Mouse (Mus musculus): ENCODE results near the gene Ttc6. TPM values are rescaled to one million over a fixed set of nuclear protein-coding genes. Genes with fewer than 3 reads are reported as not detected.

Gene Ttc6
- total and polyA plus RNA-seq, 2 experiments from 2014 or later: 1.1 to 1.3 TPM

DNA sequence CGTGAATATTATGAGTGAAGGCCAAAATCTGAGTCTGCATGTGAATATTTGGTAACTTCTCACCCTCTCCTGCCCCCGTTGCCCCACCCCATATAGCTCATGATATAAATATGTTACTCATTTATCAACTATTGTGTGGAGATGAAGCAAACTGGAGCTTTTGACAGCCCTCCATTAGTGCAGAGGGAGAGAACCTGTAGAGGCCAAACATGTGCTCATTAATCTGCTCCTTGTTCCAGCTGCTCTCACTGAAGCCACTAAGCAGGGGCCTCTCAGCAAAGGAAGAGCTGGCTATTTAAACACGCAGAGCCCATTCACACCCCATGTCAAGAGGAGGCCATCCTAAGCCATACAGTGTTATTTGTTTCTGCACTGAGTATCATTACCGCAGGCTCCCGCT lies 218.0 kb downstream of the Ttc6 start:
- no peaks in the 10 kb centered on the region for H3K27me3 ChIP-seq (ENCODE audit: insufficient read depth, low read length)
- no peak overlapping the region for H3K27ac ChIP-seq
- TF ChIP-seq CTCF (IDR thresholded peaks at IDR 0.05; ENCODE audit: low read depth): no peak
- no peaks in the 10 kb centered on the region for H3K4me1 ChIP-seq (ENCODE audit: insufficient read depth, low read length)
- no peak overlapping the region for H3K4me2 ChIP-seq (ENCODE audit: low read depth, low read length)
- 72% methylated on average over 5 of the region's 5 CpGs for WGBS
- ATAC-seq (no peak), DNase-seq (ENCODE audit: low spot score) (no peak)
- no peak overlapping the region for H3K4me3 ChIP-seq (ENCODE audit: low read length)
- H3K9ac ChIP-seq (replicated peaks; ENCODE audit: low read length): no peak overlapping the region
- H3K9me3 ChIP-seq (ENCODE audit: low read length): no peaks in the 10 kb centered on the region
- no peaks in the 10 kb centered on the region for H3K36me3 ChIP-seq (ENCODE audit: insufficient read depth, low read length)

DNA sequence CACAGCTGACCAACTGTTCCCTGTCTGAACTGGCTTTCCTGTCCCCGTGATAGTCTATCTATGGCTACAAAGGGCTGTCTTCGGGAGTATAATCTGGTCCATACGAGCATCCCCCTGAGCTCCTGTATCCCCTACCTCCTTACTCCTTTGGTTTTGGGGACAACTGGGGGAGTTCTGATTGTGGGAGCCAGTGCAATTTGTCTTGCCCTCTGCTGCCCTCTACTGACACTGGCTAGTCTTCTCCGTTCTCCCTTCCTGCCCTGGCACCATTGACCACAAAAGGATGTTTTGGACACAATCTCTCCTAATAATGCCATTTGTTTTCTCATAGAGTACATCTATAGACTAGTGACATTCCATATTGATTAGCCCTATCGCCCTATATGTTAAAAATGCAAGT lies 223.6 kb downstream of the Ttc6 start:
- DNase-seq (ENCODE audit: low spot score) (peak; percentile 52), ATAC-seq (peak; percentile 49; the same call in 1 of the 2 replicates)
- Histone ChIP-seq H3K4me2 (ENCODE audit: low read depth, low read length) (no peak overlapping the region), H3K36me3 (ENCODE audit: insufficient read depth, low read length) (no peaks in the 10 kb centered on the region), H3K27ac (no peak overlapping the region), H3K9me3 (ENCODE audit: low read length) (no peaks in the 10 kb centered on the region), H3K9ac (replicated peaks; ENCODE audit: low read length) (no peak overlapping the region), H3K4me3 (ENCODE audit: low read length) (no peak overlapping the region), H3K4me1 (ENCODE audit: insufficient read depth, low read length) (no peaks in the 10 kb centered on the region), H3K27me3 (ENCODE audit: insufficient read depth, low read length) (no peaks in the 10 kb centered on the region)
- 30% methylated on average over 5 of the region's 5 CpGs for WGBS
- peak; percentile 72 for TF ChIP-seq CTCF (IDR thresholded peaks at IDR 0.05; ENCODE audit: low read depth)

Other genes starting within 250 kb of the Ttc6 start
- 0.47 and 0.73 TPM in 2 replicates for gene Foxa1, start 17.2 kb upstream of the Ttc6 start, total RNA-seq (2014; rRNA removed)
- gene Foxa1, start 17.2 kb upstream of the Ttc6 start, polyA plus RNA-seq (2015; fragmentation: Nextera tagmentation; extraction: Ambion mirVana): 0.20 and 0.44 TPM in 2 replicates

Data from hindbrain, postnatal 0 days (tissue).